Mouse (Mus musculus) heart, embryonic 16.5 days (tissue): ENCODE data around the gene Polr2a. TPM values are rescaled to one million over a fixed set of nuclear protein-coding genes. Genes with fewer than 3 reads are reported as not detected.

Experiments used
- ATAC-seq: fragments of 200-750 bp; cut with Nextera tagmentation; replicated peaks from 2 replicates; pipeline ENCODE4 v1.8.0; 2017; ENCODE audit warnings: moderate number of reproducible peaks; ENCODE audit not compliant: insufficient read depth, low FRiP score; ENCODE audit errors: extremely low read depth
- H3K27ac ChIP-seq: fragments of 300-500 bp; sonication (generic); 2 replicates; pipeline ENCODE4 v1.5.1; 2014; ENCODE audit warnings: mild to moderate bottlenecking, low read length, control low read depth, moderate library complexity
- H3K27me3 ChIP-seq: fragments of 300-500 bp; sonication (generic); 2 replicates; pipeline ENCODE4 v1.6.1; 2014; ENCODE audit warnings: low read length, mixed read lengths; ENCODE audit not compliant: control insufficient read depth, insufficient read depth
- H3K36me3 ChIP-seq: fragments of 300-500 bp; sonication (generic); 2 replicates; pipeline ENCODE4 v1.6.1; 2014; ENCODE audit not compliant: control insufficient read depth, insufficient read depth
- H3K4me1 ChIP-seq: fragments of 300-500 bp; sonication (generic); 2 replicates; pipeline ENCODE4 v1.6.1; 2014; ENCODE audit warnings: low read length, mixed read lengths; ENCODE audit not compliant: control insufficient read depth, insufficient read depth
- H3K4me2 ChIP-seq: fragments of 300-500 bp; sonication (generic); 2 replicates; pipeline ENCODE4 v1.6.1; 2014; ENCODE audit warnings: low read depth, mild to moderate bottlenecking, control low read depth, low read length
- H3K4me3 ChIP-seq: fragments of 300-500 bp; sonication (generic); 2 replicates; pipeline ENCODE4 v1.5.1; 2014; ENCODE audit warnings: mild to moderate bottlenecking, control low read depth, low read length
- H3K9ac ChIP-seq: fragments of 300-500 bp; sonication (generic); 2 replicates; pipeline ENCODE4 v1.6.1; 2014; ENCODE audit warnings: low read length, control low read depth
- H3K9me3 ChIP-seq: fragments of 300-500 bp; sonication (generic); replicated peaks from 2 replicates; pipeline ENCODE4 v1.6.1; 2016; ENCODE audit warnings: low read length; ENCODE audit not compliant: control insufficient read depth
- WGBS: fragments of 180-500 bp; shearing (Covaris S2); extraction: QIAGEN DNeasy Blood & Tissue Kit; methylation state at CpG from one replicate; pipeline ENCODE4 v1.1.7; 2014; 5-methylcytosine and 5-hydroxymethylcytosine counted together
- polyA plus RNA-seq: library from polyadenylated mRNA; unstranded; fragments of >200 nt; fragmentation: Nextera tagmentation; extraction: Ambion mirVana; gene quantifications from 2 replicates; pipeline ENCODE4 v1.2.1, GENCODE M21; 2015

Polr2a gene
- polyA plus RNA-seq, 1 experiment from 2014 or later = 16.9 TPM

- Histone ChIP-seq H3K9me3 (no peaks in the 10 kb centered on the region), H3K27me3 (no peaks in the 10 kb centered on the region), H3K4me2 (no peak overlapping the region), H3K27ac (no peak overlapping the region), H3K9ac (no peak overlapping the region), H3K4me1 (peaks cover 2% of the 10 kb centered on the region; the same call in 1 of the 2 replicates), H3K36me3 (no peaks in the 10 kb centered on the region), H3K4me3 (no peak overlapping the region)
- ATAC-seq = no peak
- WGBS = 66% methylated on average over 5 of the region's 5 CpGs
Measured at GRCm38 (mm10) chr11:69791420-69791819, 33.0 kb upstream of the Polr2a start.

- Histone ChIP-seq H3K9me3 (no peaks in the 10 kb centered on the region), H3K4me2 (no peak overlapping the region), H3K9ac (peak overlapping the region; percentile 30; the same call in 1 of the 2 replicates), H3K36me3 (no peaks in the 10 kb centered on the region), H3K27me3 (no peaks in the 10 kb centered on the region), H3K4me3 (no peak overlapping the region), H3K27ac (0 out of 2 replicates have a peak overlapping the region, but pooled peaks have one; percentile 24), H3K4me1 (peaks cover 8% of the 10 kb centered on the region)
- no peak for ATAC-seq
- WGBS = 47% methylated on average over 5 of the region's 5 CpGs
Measured at GRCm38 (mm10) chr11:69789431-69789830, 31.0 kb upstream of the Polr2a start.

- Histone ChIP-seq H3K36me3 (no peaks in the 10 kb centered on the region), H3K4me2 (no peak overlapping the region), H3K27ac (no peak overlapping the region), H3K4me3 (no peak overlapping the region), H3K27me3 (no peaks in the 10 kb centered on the region), H3K9me3 (no peaks in the 10 kb centered on the region), H3K9ac (no peak overlapping the region), H3K4me1 (peaks cover 8% of the 10 kb centered on the region)
- ATAC-seq = no peak
- WGBS = 88% methylated on average over 5 of the region's 5 CpGs
Measured at GRCm38 (mm10) chr11:69787306-69787705, 28.9 kb upstream of the Polr2a start.

- ATAC-seq = peak; percentile 34; the same call in 1 of the 2 replicates
- Histone ChIP-seq H3K4me2 (peak overlapping the region; percentile 60), H3K36me3 (no peaks in the 10 kb centered on the region), H3K27ac (no peak overlapping the region; the same call in 1 of the 2 replicates), H3K9ac (peak overlapping the region; percentile 48), H3K9me3 (no peaks in the 10 kb centered on the region), H3K4me1 (peaks cover 8% of the 10 kb centered on the region), H3K27me3 (no peaks in the 10 kb centered on the region), H3K4me3 (peak overlapping the region; percentile 40)
- 27% methylated on average over 15 of the region's 15 CpGs for WGBS
Measured at GRCm38 (mm10) chr11:69784793-69785272, 26.4 kb upstream of the Polr2a start.

GRCm38 (mm10) chr11:69781828-69782227 lies 23.4 kb upstream of the Polr2a start:
- no peak overlapping the region for H3K4me3 ChIP-seq
- H3K9me3 ChIP-seq = no peaks in the 10 kb centered on the region
- no peaks in the 10 kb centered on the region; the same call in 1 of the 2 replicates for H3K36me3 ChIP-seq
- H3K9ac ChIP-seq = no peak overlapping the region
- WGBS = 37% methylated on average over 4 of the region's 4 CpGs
- no peaks in the 10 kb centered on the region for H3K27me3 ChIP-seq
- no peak overlapping the region for H3K4me2 ChIP-seq
- H3K4me1 ChIP-seq = peaks cover 17% of the 10 kb centered on the region
- no peak overlapping the region for H3K27ac ChIP-seq
- ATAC-seq = no peak

- Histone ChIP-seq H3K9me3 (no peaks in the 10 kb centered on the region), H3K4me2 (no peak overlapping the region), H3K36me3 (no peaks in the 10 kb centered on the region; the same call in 1 of the 2 replicates), H3K27me3 (no peaks in the 10 kb centered on the region), H3K4me3 (no peak overlapping the region), H3K4me1 (peaks cover 9% of the 10 kb centered on the region), H3K9ac (0 out of 2 replicates have a peak overlapping the region, but pooled peaks have one; percentile 11), H3K27ac (no peak overlapping the region)
- ATAC-seq = 0 out of 2 replicates have a peak, but pooled peaks have one; percentile 12
- 44% methylated on average over 7 of the region's 7 CpGs for WGBS
Measured at GRCm38 (mm10) chr11:69778985-69779384, 20.5 kb upstream of the Polr2a start.

- Histone ChIP-seq H3K36me3 (no peaks in the 10 kb centered on the region; the same call in 1 of the 2 replicates), H3K27ac (no peak overlapping the region), H3K4me1 (peaks cover 9% of the 10 kb centered on the region), H3K9ac (no peak overlapping the region; the same call in 1 of the 2 replicates), H3K9me3 (no peaks in the 10 kb centered on the region), H3K4me3 (no peak overlapping the region), H3K4me2 (no peak overlapping the region), H3K27me3 (no peaks in the 10 kb centered on the region)
- no peak for ATAC-seq
- WGBS = 68% methylated on average over 23 of the region's 23 CpGs
Measured at GRCm38 (mm10) chr11:69778258-69778982, 20.0 kb upstream of the Polr2a start.

GRCm38 (mm10) chr11:69777504-69778257 lies 19.2 kb upstream of the Polr2a start:
- ATAC-seq = no peak
- H3K9me3 ChIP-seq = no peaks in the 10 kb centered on the region
- H3K27me3 ChIP-seq = no peaks in the 10 kb centered on the region
- no peak overlapping the region for H3K4me2 ChIP-seq
- no peak overlapping the region; the same call in 1 of the 2 replicates for H3K9ac ChIP-seq
- H3K36me3 ChIP-seq = no peaks in the 10 kb centered on the region; the same call in 1 of the 2 replicates
- WGBS = 62% methylated on average over 26 of the region's 26 CpGs
- H3K4me3 ChIP-seq = no peak overlapping the region
- peaks cover 9% of the 10 kb centered on the region for H3K4me1 ChIP-seq
- H3K27ac ChIP-seq = no peak overlapping the region
